Mouse (Mus musculus) CH12.LX (cell line): ENCODE results near the gene Dennd5a.

Source experiments
- CHD1 ChIP-seq: IDR thresholded peaks from 2 replicates; pipeline ENCODE4 v1.6.1; 2012; ENCODE audit warnings: low read depth, low read length, improper control_type of control experiment, inconsistent platforms
- CTCF ChIP-seq, 2 experiments: IDR thresholded peaks in 1 of 2; conservative IDR thresholded peaks in 1 of 2; 2 replicates each; pipeline ENCODE4 v1.5.1; 2011 to 2012; ENCODE audit warnings: low read depth in 2 of 2, low read length in 2 of 2, improper control_type of control experiment in 1 of 2, inconsistent platforms in 1 of 2, mild to moderate bottlenecking in 1 of 2, moderate library complexity in 1 of 2
- EP300 ChIP-seq: IDR thresholded peaks from 2 replicates; pipeline ENCODE4 v1.6.1; 2011; ENCODE audit warnings: low read length, improper control_type of control experiment
- GABPA ChIP-seq: IDR thresholded peaks from 2 replicates; pipeline ENCODE4 v1.6.1; 2012; ENCODE audit warnings: low read depth, low read length, improper control_type of control experiment, inconsistent platforms; ENCODE audit not compliant: insufficient replicate concordance
- HCFC1 ChIP-seq: IDR thresholded peaks from 2 replicates; pipeline ENCODE4 v1.6.1; 2012; ENCODE audit warnings: low read depth, mild to moderate bottlenecking, inconsistent platforms, low read length, improper control_type of control experiment
- NELFE ChIP-seq: IDR thresholded peaks from 2 replicates; pipeline ENCODE4 v1.6.1; 2011; ENCODE audit warnings: low read depth, low read length, improper control_type of control experiment
- RCOR1 ChIP-seq: conservative IDR thresholded peaks from 2 replicates; pipeline ENCODE4 v1.6.1; 2012; ENCODE audit warnings: low read depth, mild to moderate bottlenecking, inconsistent platforms, low read length, improper control_type of control experiment
- USF1 ChIP-seq: IDR thresholded peaks from 2 replicates; pipeline ENCODE4 v1.6.1; 2014; ENCODE audit warnings: low read depth, mild to moderate bottlenecking, inconsistent platforms, low read length, improper control_type of control experiment
- ZC3H11A ChIP-seq: IDR thresholded peaks from 2 replicates; pipeline ENCODE4 v1.6.1; 2012; ENCODE audit warnings: low read depth, mild to moderate bottlenecking, inconsistent platforms, low read length, improper control_type of control experiment

DNA sequence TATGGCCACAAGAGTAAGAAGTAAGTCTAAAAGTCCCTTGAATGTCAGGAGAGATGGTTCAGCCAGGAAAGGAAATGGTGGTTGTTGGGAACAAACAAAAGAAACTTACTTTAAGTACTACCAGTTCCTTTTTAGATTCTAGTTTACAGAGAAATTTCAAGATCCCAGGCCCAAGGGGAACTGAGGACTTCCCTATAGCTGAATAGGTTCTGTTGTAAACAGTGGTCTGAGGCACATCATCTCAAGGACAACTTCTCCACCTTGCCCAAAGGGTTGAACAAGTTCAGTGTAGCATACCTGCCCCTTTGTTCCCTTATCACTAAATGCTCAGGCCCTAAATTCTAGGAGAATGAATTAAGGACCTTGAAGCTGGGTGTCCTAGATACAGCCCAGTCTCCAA is 41.8 kb upstream of the Dennd5a start:
- TF ChIP-seq CTCF (conservative IDR thresholded peaks at IDR 0.05 in 1 of 2, IDR thresholded peaks at IDR 0.05 in 1 of 2; ENCODE audit: low read depth in 2 of 2, low read length in 2 of 2) (no peak), CHD1 (no peak), USF1 (no peak), EP300 (no peak), NELFE (no peak), RCOR1 (no peak), ZC3H11A (no peak), GABPA (no peak), HCFC1 (no peak)
